Mouse (Mus musculus) NIH3T3 (cell line): ENCODE measurements at regions not wholly inside any gene's neighbourhood (a gene's known extent, or its start where the extent isn't known, plus 50 kb on each side); places are given as distances from the start of the nearest gene placed in this dataset.
A peak's percentile ranks its signal among the peaks of the same experiment; 100 is the strongest.

Experiments used
- DNase-seq: peaks from one replicate; pipeline ENCODE4 v3.0.0-alpha.2; 2012; ENCODE audit warnings: low read depth

DNA sequence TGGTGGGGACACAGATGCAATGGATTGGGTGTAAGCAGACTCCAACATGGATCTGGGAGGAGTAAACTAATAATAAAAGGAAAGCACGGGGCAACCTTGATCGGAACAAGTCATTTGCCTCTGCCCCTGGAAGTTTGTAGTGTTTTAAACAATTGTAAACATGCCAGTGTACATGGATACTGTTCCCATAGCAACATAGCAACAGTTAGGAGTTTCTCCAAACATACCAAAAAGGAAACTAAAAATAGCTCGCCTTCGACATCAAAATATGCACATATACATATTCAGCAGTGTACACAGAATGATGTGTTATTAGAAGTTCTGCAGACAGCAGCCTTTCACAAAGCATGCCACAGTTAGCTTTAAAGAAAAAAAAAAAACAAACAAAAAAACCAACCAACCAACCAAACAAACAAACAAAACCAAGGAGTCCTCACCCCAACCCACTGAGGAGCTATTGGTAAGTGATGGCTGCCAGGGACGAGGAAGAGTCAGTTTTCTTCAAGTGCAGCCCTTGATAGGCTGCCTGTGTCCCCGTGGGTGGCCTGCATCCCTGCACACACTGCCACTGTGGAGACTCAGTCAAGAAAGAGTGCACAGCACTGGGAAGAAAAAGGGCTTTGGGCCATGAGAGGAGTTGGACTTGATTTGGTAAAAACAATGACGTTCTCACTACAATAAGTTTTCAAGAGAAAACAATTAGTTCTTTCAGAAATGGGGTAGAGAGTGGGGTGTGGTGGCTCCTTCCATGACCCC lies 54.8 kb upstream of the Peli1 start:
- peak; percentile 22 for DNase-seq

DNA sequence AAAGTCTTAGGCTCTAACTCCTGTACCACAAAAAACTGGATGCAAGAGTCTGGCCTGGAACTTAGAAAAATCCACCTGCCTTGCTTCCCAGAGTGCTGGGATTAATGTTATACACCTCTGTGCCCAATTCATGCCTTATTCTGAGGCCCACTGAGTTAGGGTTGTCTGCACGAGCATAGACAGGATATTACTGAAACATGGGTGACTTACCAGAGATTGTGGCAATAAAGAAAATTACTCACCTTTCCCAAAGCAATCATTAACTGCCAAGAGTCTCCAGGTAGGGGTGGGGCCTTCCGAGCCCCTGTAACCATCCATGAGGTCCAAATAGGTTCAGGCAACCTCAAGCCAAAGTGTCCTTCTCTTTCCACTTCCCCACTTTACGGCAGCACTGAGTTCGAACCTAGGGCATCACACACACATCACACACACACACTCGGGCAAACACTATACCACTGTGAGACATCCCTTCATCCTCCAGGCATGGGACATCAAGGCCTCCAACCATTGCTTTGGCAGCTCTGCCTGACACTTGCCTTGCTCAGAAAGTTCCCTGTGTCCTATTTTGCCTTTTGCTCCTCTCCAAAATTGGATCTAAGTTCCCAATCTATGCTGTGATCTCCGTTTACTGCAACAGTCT lies 53.7 kb upstream of the Peli1 start:
- no peak for DNase-seq

DNA sequence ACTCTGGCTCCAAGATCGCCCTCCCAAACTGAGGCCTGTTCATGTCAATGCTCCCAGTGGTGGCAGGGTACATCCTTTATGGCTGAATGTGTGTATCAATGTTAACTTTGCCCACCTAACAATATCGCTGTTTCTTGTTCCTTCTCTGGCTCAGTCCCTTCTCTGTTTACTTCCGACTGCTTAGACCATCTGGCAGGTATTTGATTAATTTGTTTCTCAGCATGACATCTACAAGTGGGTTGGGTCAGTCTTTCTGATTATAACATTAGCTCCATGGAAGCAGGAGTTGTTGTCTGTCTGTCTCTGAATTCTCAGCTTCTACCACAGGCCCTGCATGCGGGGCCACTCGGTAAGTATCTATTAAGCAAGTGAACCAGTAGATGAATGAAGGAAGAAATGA lies 49.9 kb upstream of the Peli1 start:
- DNase-seq: no peak
